Mouse (Mus musculus) frontal cortex, postnatal 10 days (tissue): ENCODE measurements around the gene Cd79a.

ENCODE experiments used
- DNase-seq, 2 experiments: peaks; one replicate each; pipeline ENCODE4 v3.0.0; 2022; ENCODE audit warnings: low spot score in 2 of 2, mixed read lengths in 1 of 2

The Cd79a gene

DNA sequence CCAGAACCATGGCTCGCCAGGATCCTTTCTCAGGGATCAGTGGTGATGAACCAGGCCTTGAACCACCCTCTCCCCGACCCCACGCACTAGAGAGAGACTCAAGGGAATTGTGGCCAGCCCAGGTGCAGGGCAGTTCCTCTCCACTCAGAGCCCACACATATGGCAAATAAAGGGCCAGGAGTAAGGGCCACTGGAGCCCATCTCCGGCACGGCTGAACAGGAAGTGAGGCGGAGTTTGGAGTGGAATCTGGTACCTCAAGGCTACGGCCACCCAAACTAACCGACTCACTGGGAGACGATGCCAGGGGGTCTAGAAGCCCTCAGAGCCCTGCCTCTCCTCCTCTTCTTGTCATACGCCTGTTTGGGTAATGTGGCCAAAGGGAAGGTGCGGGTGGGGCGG, at the start of gene Cd79a:
Gene Cd79a, plus strand, starts transcription at position 158 of the 400 bp plus-strand sequence.
- no peak for DNase-seq

DNA sequence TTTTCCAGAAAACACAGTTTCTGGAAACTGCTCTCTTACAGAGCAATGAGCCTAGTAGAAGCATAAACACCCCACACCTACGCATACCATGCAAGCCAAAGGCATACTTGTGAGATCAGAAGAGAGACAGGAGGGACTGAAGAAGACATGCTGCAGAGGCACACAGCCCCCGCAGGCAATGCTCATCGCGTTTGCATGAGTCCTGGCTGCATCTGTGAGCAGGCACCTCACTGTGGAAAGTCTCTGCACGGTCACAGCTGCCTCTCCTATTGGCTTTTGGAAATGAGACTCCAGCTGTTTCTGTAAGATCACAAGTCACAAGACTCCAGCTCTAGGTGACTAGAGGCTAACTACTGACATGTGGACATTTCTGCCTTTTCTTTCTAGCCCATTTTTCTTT, 47.0 kb upstream of the Cd79a start:
- peak in 1 of 2 experiments; percentile 34 for DNase-seq

DNA sequence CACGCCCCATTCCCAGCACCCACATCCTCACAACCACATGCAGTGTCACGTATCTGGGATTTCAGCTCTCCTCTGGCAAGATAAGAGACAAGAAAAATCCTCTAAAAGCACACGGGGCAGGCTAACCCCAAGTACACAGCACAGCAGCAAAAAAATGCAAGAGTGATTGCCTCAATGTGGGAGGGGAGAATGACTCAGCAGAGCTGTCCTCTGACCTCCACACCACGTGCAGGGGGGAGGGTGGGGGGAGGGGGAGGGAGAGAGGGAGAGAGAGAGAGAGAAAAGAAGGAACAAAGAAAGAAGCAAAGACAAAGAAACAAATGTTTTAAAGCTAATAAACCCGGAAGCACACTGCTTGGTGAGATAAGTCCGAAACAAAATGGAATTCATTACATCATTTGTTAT, 46.3 kb upstream of the Cd79a start:
- DNase-seq: no peak

DNA sequence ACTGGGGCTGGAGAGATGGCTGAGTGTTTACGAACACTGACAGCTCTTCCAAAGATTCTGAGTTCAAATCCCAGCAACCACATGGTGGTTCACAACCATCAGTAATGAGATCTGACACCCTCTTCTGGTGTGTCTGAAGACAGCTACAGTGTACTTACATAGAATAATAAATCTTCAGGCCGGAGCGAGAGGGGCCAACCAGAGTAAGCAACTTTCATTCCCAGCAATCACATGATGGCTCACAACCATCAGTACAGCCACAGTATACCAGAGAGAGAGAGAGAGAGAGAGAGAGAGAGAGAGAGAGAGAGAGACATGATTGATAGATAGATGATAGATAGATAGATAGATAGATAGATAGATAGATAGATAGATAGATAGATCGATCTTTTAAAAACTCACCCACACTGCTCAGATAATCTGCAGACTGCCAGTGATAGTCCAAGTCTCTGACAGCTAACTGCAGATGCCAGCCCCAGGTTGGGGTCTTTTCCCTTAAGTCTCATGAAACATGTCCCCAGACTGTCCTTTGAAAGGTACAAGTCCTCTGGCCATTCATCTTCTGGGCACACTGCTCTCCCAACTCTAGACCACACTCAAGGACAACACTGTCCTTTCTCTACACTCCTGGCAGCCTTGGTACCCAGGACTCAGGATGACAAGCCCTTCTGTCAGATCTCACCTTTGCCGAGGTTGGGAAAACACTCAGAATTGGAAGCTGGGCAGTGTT, 45.4 kb upstream of the Cd79a start:
- DNase-seq: no peak

DNA sequence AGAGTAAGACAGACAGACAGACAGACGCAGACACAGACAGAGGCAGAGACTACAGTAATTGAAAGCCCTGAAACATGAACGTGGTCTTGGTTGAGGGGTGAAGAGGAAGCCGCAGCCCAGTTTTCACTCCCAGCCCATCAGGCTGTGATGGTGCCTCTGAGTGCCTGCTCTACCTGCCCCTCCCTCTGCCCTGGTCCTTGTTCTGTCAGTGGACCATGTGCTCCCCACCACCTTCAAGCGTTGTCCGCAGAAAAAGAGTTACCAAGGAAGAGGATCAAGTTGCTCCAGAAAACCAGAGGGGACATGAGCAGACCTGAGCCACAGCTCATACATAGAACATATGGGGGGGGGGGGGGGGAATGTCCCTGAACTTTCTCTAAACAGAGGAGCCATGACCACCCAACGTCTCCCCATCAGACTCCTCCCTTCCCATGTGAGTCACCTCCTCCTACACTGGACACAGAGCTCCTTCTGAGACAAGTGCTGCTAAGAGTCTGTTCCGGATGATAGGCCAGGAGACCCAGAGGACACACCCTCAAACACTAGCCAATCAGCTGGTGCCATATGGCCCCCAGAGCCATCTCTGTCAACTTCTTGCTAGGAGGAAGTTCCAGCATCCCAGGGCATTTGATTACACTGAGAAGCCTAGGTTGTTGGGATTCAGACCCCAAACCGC, 44.5 kb upstream of the Cd79a start:
- no peak for DNase-seq

DNA sequence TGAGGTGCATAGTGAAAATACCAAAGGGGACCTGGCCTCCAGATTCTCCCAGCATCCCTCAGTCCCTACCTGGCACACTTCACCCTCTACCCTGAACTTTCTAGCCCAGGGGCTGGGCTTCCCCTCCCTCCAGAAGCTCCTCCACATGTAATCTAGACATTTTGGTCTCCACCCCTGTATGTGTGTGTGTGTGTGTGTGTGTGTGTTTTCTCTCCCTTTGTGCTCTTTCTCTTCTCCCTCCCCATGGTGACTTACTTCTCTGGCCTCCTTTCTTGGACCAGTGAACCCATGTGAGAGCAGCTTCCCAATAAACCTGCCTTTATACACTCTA, 44.0 kb upstream of the Cd79a start:
- no peak for DNase-seq

DNA sequence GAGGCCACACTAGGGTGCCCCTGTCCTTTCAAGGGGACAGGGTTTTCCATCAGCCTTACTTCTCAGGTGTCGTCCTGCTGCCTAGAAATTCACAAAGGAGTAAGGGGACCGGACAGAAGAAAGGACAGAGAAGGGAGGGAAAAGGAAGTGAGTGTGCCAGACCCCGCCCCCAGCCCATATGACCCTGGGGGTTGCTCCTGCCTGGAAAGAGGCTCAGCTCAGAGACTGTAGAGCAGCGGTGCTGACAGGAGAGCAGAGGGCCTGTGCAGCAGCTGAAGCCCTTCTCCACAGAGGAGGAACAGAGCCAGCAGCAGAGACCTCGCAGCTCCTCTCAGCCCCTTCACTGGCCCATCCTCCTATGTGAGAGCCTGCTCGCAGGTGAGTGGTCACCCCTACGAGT, 43.5 kb upstream of the Cd79a start:
- no peak for DNase-seq

DNA sequence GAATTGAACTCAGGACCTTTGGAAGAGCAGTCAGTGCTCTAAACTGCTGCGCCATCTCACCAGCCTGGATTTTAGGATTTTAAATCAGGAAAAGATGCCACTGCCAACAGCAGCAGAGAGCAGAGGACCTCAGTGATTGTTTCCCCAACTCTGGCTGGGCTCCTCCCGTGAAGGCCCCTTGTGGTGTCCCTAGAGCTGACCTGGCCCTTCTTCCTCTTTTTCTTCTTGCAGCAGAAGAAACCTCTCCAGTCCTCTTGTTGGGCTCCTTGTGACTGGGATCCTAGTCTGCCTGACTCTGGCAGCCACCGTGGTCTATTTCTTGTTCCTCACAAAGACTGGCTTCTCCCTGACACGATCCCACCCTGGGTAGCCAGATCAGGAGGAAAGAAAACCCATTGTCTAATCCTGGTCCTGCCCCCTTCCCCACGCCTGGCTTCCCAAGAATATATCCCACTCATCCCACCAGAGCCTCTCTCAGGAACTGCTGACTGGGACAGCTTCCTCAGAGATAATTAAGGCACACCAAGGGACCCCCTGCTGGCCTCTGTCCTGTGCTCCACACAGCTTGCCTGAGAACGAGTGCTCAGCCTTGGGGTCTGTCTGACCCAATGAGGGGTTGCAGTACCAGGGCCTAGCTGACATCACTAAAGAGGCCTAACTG, 40.6 kb upstream of the Cd79a start:
- no peak for DNase-seq

DNA sequence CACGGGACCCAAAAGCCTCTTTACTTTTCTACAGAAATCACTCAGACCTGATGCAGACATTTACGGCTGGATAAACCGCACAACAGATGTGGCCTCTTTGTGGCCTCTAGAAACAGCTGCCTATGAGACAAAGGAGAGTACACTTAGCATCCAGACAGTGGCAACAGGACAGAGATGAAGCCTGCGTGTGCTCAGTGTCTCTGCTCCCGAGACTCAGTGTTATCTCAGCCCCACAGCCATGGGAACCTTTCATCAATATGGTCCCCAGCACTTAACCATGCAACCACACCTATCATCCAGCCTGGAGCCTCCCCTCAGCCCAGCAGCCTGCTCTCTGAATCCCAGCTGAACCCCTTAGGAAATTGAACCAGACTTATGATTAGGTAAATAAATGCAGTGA, 37.9 kb upstream of the Cd79a start:
- DNase-seq: no peak

DNA sequence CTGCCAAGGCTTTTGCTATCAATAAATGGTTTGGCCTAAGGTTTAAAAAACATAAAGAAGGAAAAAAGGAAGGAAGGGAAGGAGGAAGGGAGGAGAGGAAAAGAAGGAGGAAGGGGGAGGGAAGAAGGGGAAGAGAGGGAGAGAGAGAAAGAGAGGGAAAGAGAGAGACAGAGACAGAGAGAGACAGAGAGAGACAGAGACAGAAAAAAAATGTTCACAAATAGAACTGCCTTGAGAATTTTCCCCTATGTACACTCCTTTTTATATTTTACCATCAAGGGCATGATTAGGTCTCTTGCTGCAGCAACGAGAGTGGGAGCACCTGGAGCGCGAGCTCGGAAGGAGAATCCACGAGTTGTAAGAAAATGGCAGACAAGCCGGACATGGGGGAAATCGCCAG, 35.3 kb upstream of the Cd79a start, which contains the start of gene Gm9844:
Gene Gm9844, plus strand, starts transcription at position 301 of the 400 bp plus-strand sequence.
- no peak for DNase-seq

DNA sequence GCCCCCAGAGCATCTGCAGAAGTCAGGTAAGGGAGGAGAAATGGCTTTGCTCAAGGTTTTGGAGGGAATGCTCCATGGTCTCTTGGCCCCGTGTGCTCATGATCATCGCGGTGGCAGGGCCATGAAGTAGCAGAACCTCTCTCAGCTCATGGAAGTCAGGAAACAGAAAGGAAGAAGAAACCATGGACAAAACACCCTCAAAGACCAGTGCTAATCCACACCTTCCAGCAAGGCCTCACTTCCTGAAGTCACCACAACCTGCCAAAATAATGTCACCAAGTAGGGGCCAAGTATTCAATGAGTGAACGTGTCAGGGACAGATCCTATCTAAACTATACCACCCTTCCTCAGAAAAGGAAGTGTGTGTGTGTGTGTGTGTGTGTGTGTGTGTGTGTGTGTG, 34.3 kb upstream of the Cd79a start:
- DNase-seq: no peak

DNA sequence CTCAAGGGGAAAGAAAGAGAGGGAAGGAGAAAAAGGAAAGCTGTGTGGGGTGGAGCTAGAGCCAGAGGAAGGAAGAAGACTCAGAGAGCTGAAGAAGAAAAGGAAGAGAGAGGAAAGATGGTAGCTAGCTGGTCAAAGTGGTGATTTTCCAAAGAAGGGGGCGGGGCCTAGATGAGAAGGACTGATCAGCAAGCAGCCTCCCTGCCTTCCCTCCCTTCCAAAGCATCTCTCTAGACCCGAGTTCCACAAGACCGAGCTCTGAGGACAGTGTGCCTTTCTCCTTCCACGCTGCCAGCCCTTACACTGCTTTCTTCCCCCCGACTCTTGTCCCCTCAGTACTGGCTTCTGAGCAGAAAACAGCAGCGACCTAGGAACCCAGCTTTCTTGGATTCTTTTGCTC, 33.0 kb upstream of the Cd79a start:
- no peak for DNase-seq

DNA sequence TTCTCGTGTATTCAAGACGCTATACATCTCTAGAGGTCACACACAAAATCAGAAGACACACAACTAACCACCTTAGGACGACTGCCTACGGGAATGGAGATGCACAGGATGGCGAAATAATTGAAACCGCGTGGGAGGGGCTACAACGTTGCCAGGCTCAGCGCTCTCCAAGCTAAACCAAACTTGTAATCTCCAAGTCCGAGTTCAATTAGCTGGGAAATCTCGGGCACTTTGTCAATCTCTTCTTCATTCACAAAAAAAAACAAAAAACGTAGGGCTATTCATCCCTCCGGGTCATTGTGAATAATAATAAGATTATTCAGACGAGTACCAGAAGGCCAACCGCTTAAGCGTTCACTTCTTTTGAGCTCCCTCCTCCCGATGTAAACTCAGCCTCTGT, 28.1 kb upstream of the Cd79a start:
- DNase-seq: no peak

DNA sequence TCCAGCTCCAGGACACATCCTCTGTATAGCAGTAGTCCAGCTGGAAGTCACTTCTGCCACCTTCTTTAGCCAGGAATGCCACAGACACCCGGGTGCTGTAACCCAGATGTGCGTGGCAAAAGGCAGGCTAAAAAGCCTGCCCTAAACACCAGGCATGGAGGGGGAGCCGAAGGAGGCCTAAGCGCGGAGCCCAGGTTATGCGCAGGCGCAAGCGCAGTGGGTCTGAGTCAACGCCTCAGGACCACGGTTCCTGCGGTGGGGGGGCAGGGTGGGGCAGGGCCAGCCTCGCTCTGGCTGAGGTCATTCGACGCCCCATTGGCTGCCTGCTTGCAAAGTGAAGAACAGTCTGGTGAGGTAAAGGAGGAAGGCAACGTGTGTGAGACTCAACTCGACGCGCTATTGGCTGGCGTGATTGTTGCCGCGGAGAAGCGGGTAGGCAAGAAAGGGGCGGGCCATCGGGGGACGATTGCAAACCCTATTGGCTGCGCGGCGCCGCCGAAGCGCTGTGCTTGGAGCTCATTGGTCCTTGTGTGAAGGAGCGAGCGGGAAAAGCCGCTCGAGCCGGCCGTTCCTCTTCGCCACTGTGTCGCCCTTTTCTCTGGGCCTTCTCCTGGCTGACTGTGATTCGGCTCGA, 27.5 kb upstream of the Cd79a start, which contains the start of the genes Lypd4 and Dmrtc2:
Gene Lypd4, minus strand, starts transcription at position 410 of the 634 bp plus-strand sequence.
Gene Dmrtc2, plus strand, starts transcription at position 526 of the 634 bp plus-strand sequence.
- DNase-seq: no peak

DNA sequence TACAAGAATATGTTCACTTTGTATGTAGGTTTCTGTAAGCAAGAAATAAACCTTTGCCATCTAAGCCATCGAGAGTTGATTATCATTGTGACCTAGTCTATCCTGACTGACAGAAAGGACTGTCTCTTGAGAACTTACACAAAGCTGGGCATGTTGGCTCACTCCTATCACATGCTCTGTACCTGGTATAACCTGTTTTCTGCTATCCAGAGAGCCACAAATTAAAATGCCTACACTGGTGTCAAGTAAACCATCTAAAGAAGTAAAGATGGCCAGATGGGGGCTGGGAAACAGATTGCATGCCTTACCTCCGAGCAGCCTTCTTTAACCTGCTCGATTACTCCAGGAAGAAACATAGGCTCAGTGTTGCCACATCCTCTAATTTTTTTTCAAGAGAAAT, 19.6 kb upstream of the Cd79a start:
- DNase-seq: no peak

DNA sequence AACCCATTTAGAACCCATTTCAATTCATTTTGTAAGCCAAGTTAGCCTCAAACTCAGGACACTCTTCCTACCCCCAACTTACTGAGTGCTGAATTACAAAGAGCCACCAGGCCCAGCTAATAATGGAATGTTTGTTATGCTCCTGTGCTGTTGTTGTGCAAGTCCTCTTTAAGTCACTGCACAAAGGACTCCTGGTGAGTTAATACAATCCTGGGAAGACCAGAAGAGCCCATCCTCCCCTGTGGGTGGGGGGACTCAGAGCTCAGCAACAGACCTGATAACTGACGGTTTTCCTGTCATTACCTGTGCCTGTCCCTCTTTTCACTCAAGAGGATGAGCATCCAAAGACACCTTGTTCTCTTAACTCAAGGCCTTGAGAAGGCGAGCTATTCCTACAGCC, 17.6 kb upstream of the Cd79a start:
- no peak for DNase-seq

DNA sequence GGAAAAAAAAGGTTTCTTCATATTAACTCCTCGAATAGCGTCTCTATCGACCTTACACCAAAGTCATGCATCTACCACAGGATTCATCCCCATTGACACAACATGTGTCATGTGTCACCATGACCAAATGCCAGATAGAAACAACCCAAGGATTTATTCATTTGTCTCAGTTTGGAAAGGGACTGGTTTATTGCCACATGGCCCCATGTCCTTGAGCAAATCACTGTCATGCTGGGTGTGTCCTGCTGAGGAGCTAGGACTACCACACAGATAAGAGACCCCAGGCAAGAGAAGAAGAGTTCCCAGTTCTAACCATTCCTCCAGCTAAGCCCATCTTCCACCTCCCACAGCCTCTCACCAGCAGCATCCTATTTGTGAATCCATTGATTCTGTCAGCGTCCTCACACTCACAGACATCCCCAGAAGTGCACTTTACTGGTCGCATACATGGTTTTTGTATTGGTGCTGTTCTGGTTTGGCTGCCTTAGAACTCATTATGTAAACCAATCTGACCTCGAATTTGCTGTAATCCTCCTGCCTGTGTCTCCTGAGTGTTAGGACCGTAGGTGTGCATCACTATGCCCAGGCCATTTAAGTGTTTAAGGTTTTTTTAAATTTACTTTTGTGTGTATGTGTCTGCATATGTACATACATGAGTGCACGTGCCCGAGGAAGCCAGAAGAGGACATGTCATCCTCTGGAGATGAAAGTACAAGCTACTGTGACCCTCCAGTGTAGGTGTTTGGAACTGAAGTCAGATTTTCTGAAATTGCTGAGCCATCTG, 14.6 kb upstream of the Cd79a start:
- DNase-seq: no peak

DNA sequence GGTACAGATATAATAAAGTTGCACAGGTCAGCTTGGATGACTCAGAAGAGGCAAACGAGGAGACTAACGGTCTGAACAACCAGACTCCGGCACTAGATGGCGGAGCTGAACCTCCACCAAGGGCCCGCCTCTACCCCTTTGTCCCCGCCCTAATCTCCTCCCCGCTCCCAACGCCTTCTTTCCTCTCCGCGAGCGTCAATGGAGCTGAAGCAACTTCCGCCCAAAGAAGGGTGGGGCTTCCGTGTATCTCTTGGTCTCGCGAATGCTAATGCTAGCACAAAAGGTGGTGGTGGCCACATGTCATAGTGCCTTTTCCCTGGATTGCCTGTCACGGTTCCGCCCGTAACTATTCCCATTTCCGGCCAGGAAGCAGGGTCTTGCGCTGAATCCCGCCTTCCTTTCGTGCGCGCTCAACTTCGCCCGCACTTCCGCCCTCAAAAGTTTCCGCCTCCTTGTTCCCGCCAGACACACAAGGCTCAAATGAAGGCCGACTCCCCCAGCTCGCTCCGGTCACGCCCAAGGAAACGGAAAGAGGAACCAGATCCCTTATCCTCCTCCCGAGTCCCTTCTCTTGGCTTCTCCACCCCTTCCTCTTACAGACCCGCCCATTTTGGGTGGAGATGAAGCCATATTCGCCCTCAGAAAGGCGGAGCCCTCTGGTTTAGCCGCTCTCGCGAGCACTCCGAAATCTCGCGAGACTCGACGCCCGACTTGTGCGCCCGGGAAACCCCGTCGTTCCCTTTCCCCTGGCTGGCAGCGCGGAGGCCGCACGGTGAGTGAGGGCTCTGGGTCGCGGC, 13.1 kb upstream of the Cd79a start, which contains the start of gene Rps19:
Gene Rps19, plus strand, starts transcription at position 476 of the 797 bp plus-strand sequence.
- DNase-seq: peak; percentile 97 to 98

DNA sequence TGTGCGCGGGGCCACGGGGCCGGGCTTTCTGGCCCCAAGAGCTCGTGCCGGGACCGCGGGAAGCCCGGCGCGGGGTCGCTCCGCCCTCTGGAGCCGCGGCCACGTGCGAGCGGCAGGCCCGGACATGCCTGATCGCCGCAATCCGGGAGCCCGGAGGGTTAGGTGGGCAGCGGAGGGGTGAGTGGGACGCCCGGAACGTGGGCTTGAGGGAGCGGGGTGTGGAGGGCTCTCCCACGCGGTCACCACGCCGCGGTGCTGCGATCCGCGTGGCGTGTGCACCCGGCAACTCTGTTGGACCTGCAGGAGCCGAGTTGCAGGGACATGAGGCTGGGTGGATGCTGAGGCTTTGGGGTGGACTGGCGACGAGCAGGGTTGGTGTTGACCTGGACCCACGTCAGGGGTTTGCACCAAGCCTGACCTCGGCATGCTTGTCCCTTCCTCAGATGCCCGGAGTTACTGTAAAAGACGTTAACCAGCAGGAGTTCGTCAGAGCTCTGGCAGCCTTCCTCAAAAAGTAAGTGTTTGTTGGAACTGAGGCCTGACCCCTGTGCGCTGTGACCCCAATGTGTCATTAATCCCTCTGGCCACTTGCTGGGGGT, 12.4 kb upstream of the Cd79a start:
- DNase-seq: no peak
